Mouse (Mus musculus) liver, embryonic 14.5 days (tissue): ENCODE results near the gene Exoc4.

Experiments used
- CTCF ChIP-seq: IDR thresholded peaks from 2 replicates; pipeline ENCODE4 v1.5.1; 2016; ENCODE audit warnings: antibody characterized with exemption, low read depth, control low read depth
- EP300 ChIP-seq: IDR thresholded peaks from 2 replicates; pipeline ENCODE4 v1.6.1; 2016; ENCODE audit warnings: antibody characterized with exemption, low read depth

DNA sequence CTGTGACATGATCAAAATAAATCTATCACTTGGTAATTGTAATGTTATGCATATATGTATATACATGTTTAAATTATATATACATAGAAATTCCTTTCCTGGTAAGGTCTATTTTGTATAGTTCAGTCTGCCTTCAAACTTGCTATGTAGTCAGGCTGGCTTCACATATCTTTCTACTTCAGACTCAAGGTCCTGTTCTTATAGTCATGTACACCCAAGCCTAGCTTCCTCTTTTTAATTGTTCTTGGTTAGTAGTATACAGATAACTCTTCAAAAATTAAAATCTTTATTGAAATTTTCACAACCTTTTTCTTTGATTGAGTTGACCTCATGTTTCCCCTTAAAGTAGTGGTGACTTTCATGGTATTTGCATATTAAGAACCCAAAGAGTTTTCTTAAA, 176.1 kb downstream of the Exoc4 start:
- TF ChIP-seq CTCF (no peak), EP300 (no peak)
